Mouse (Mus musculus) heart, postnatal 0 days (tissue): Measurements from ENCODE around the gene Rnf144b. TPM values are rescaled to one million over a fixed set of nuclear protein-coding genes. Genes with fewer than 3 reads are reported as not detected.

ENCODE experiments used
- ATAC-seq: fragments of 200-750 bp; cut with Nextera tagmentation; 2 replicates; pipeline ENCODE4 v1.8.0; 2017; ENCODE audit warnings: low read depth, moderate number of reproducible peaks, moderate library complexity; ENCODE audit not compliant: insufficient read depth
- DNase-seq: peaks from one replicate; pipeline ENCODE4 v3.0.0-alpha.2; 2016; ENCODE audit warnings: low spot score
- H3K27ac ChIP-seq: fragments of 300-500 bp; sonication (generic); 2 replicates; pipeline ENCODE4 v1.5.1; 2014; ENCODE audit warnings: low read depth, mild to moderate bottlenecking
- H3K27me3 ChIP-seq: fragments of 300-500 bp; sonication (generic); 2 replicates; pipeline ENCODE4 v1.6.1; 2014; ENCODE audit warnings: low read length, mixed read lengths; ENCODE audit not compliant: control insufficient read depth, insufficient read depth
- H3K36me3 ChIP-seq: fragments of 300-500 bp; sonication (generic); replicated peaks from 2 replicates; pipeline ENCODE4 v1.6.1; 2014; ENCODE audit warnings: low read length, mixed read lengths; ENCODE audit not compliant: control insufficient read depth, insufficient read depth
- H3K4me1 ChIP-seq: fragments of 300-500 bp; sonication (generic); 2 replicates; pipeline ENCODE4 v1.6.1; 2014; ENCODE audit warnings: antibody characterized with exemption; ENCODE audit not compliant: control insufficient read depth, insufficient read depth
- H3K4me2 ChIP-seq: fragments of 300-500 bp; sonication (generic); 2 replicates; pipeline ENCODE4 v1.6.1; 2014; ENCODE audit warnings: low read depth, mild to moderate bottlenecking, low read length, moderate library complexity
- H3K4me3 ChIP-seq: fragments of 300-500 bp; sonication (generic); 2 replicates; pipeline ENCODE4 v1.5.1; 2014; ENCODE audit warnings: low read depth, low read length
- H3K9ac ChIP-seq: fragments of 300-500 bp; sonication (generic); replicated peaks from 2 replicates; pipeline ENCODE4 v1.6.1; 2014; ENCODE audit warnings: low read depth, low read length, mixed read lengths
- H3K9me3 ChIP-seq: fragments of 300-500 bp; sonication (generic); replicated peaks from 2 replicates; pipeline ENCODE4 v1.6.1; 2016; ENCODE audit warnings: low read length; ENCODE audit not compliant: control insufficient read depth
- CTCF ChIP-seq: IDR thresholded peaks from 2 replicates; pipeline ENCODE4 v1.5.1; 2016; ENCODE audit warnings: antibody characterized with exemption, control low read depth, low read depth
- EP300 ChIP-seq: IDR thresholded peaks from 2 replicates; pipeline ENCODE4 v1.6.1; 2016; ENCODE audit warnings: antibody characterized with exemption, low read depth
- WGBS: fragments of 180-500 bp; shearing (Covaris S2); extraction: QIAGEN DNeasy Blood & Tissue Kit; methylation state at CpG from one replicate; pipeline ENCODE4 v1.1.7; 2014; 5-methylcytosine and 5-hydroxymethylcytosine counted together
- polyA plus RNA-seq: library from polyadenylated mRNA; unstranded; fragments of >200 nt; fragmentation: Nextera tagmentation; extraction: Ambion mirVana; gene quantifications from 2 replicates; pipeline ENCODE4 v1.2.1, GENCODE M21; 2015
- total RNA-seq: library from RNA; depleted of rRNA; stranded (reverse); fragments of >200 nt; gene quantifications from 2 replicates; pipeline ENCODE4 v1.2.3, GENCODE M21; 2014; ENCODE audit warnings: low replicate concordance

Gene Rnf144b
- total and polyA plus RNA-seq, 2 experiments from 2014 or later: 2.1 to 6.3 TPM

- WGBS: 88% methylated on average over 3 of the region's 3 CpGs
- Histone ChIP-seq H3K9ac (no peak overlapping the region), H3K27me3 (no peaks in the 10 kb centered on the region), H3K36me3 (no peaks in the 10 kb centered on the region), H3K27ac (no peak overlapping the region), H3K4me3 (no peak overlapping the region), H3K9me3 (no peaks in the 10 kb centered on the region), H3K4me1 (peaks cover 9% of the 10 kb centered on the region; the same call in 1 of the 2 replicates), H3K4me2 (no peak overlapping the region)
- DNase-seq (no peak), ATAC-seq (no peak)
- TF ChIP-seq CTCF: no peak
- no peak for TF ChIP-seq EP300
These were observed 145.8 kb downstream of the Rnf144b start for GRCm38 (mm10) chr13:47268227-47268626.

- Histone ChIP-seq H3K4me3 (peak overlapping the region; percentile 6; the same call in 1 of the 2 replicates), H3K4me1 (peaks cover 18% of the 10 kb centered on the region), H3K9me3 (no peaks in the 10 kb centered on the region), H3K27ac (no peak overlapping the region), H3K4me2 (peak overlapping the region; percentile 50), H3K36me3 (no peaks in the 10 kb centered on the region), H3K9ac (no peak overlapping the region; the same call in 1 of the 2 replicates), H3K27me3 (no peaks in the 10 kb centered on the region)
- WGBS: 30% methylated on average over 8 of the region's 8 CpGs
- no peak for ATAC-seq
- no peak for DNase-seq
- TF ChIP-seq EP300 (no peak), CTCF (no peak)
These were observed 150.5 kb downstream of the Rnf144b start for GRCm38 (mm10) chr13:47272928-47273327.

GRCm38 (mm10) chr13:47273487-47273886 lies 151.0 kb downstream of the Rnf144b start:
- 9% methylated on average over 11 of the region's 11 CpGs for WGBS
- H3K9me3 ChIP-seq: no peaks in the 10 kb centered on the region
- no peak for DNase-seq
- H3K9ac ChIP-seq: no peak overlapping the region
- H3K4me3 ChIP-seq: peak overlapping the region; percentile 6; the same call in 1 of the 2 replicates
- ATAC-seq: no peak
- H3K4me1 ChIP-seq: peaks cover 23% of the 10 kb centered on the region
- no peak for TF ChIP-seq CTCF
- no peak for TF ChIP-seq EP300
- no peaks in the 10 kb centered on the region for H3K27me3 ChIP-seq
- no peak overlapping the region for H3K27ac ChIP-seq
- peak overlapping the region; percentile 50 for H3K4me2 ChIP-seq
- H3K36me3 ChIP-seq: no peaks in the 10 kb centered on the region

GRCm38 (mm10) chr13:47274139-47274538 lies 151.7 kb downstream of the Rnf144b start:
- 45% methylated on average over 3 of the region's 3 CpGs for WGBS
- peaks cover 24% of the 10 kb centered on the region for H3K4me1 ChIP-seq
- no peak overlapping the region for H3K27ac ChIP-seq
- no peaks in the 10 kb centered on the region for H3K36me3 ChIP-seq
- TF ChIP-seq EP300 (no peak), CTCF (no peak)
- DNase-seq: no peak
- no peak overlapping the region for H3K9ac ChIP-seq
- ATAC-seq: no peak
- H3K27me3 ChIP-seq: no peaks in the 10 kb centered on the region
- no peak overlapping the region for H3K4me3 ChIP-seq
- no peak overlapping the region for H3K4me2 ChIP-seq
- no peaks in the 10 kb centered on the region for H3K9me3 ChIP-seq

- H3K27ac ChIP-seq: peak overlapping the region; percentile 94
- ATAC-seq (peak; percentile 90), DNase-seq (peak; percentile 82)
- H3K4me3 ChIP-seq: peak overlapping the region; percentile 22
- H3K36me3 ChIP-seq: no peaks in the 10 kb centered on the region
- H3K9ac ChIP-seq: no peak overlapping the region
- H3K4me2 ChIP-seq: peak overlapping the region; percentile 48
- H3K27me3 ChIP-seq: no peaks in the 10 kb centered on the region
- peaks cover 24% of the 10 kb centered on the region for H3K4me1 ChIP-seq
- H3K9me3 ChIP-seq: no peaks in the 10 kb centered on the region
- TF ChIP-seq CTCF (no peak), EP300 (peak; percentile 70)
- 14% methylated on average over 13 of the region's 13 CpGs for WGBS
These were observed 154.8 kb downstream of the Rnf144b start for GRCm38 (mm10) chr13:47277000-47277823.
